Mouse (Mus musculus) mouse trophoblast stem cell (cell line): ENCODE data around the gene Ccdc61.

ENCODE experiments used
- in situ Hi-C, 2 experiments: fragments of 300-500 bp; cut with MseI, MboI; formaldehyde crosslinking; loops; 2 replicates in 1 of 2; 3 replicates in 1 of 2; pipeline ENCODE4 v1.15.1; 2025

Ccdc61 gene

GRCm38 (mm10) chr7:18868491-18868890 lies 41.7 kb downstream of the Ccdc61 start:
- in situ Hi-C loops = no loop called here

DNA sequence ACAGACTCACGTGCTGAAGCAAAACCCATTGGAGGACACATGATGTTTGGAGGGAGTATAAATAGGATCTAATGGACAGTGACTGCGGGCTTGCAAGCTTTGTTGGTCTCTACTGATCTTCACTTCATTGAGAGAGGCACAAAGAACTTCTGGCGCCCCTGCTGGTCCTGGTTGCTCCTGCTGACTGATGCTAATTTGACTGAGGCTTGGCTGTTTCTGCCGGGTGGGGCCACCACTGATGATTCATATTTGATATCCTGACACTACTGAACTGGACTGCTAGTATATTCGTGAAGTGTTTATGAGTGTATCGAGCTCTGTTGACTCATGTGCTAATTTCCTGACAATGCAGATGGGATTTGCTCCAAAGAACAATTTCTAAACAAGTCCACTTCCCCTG lies 47.4 kb downstream of the Ccdc61 start:
- in situ Hi-C loops = no loop called here

- in situ Hi-C loops = no loop called here
These were observed 51.8 kb downstream of the Ccdc61 start for GRCm38 (mm10) chr7:18858310-18858916.

DNA sequence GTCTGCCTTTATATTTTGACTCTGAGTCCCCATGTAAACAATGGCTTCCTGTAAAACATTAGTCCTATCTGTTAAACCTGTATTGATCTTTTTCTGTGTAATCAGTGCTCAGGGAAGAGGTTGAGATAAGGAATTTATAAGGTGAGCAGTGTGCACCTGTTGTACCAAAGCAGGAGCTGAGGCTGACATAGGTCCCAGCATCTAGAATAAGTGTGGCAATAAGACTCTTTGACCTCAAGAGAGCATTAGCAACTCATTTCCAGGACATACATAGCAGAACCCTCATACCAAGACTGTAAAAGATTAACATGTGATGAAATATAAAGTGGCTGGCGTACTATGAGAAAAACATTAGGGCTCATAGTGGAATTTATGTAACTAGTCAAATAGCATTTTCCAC lies 61.8 kb downstream of the Ccdc61 start:
- in situ Hi-C loops = no loop called here

GRCm38 (mm10) chr7:18844811-18845210 lies 65.4 kb downstream of the Ccdc61 start:
- in situ Hi-C loops = no loop called here

DNA sequence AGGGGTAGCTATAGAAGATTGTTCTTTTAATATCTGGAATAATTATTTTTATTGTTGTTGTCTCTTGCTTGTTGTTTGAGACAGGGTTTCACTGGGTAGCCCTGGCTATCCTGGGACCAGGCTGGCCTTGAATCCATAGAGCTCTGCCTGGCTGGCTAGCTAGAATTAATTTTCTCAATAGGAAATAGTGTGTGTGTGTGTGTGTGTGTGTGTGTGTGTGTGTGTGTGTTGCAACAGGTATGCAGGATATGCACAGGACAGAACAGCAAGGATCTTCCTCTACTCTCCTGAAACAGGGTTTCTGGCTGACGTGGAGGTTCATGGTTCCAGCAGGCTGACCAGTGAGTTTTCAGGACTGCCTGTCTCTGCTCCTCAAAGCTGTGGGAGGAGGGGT lies 69.0 kb downstream of the Ccdc61 start:
- in situ Hi-C loops = no loop called here
